ENCODE assay signal across 9 mouse cellular contexts in the genomic region with DNA sequence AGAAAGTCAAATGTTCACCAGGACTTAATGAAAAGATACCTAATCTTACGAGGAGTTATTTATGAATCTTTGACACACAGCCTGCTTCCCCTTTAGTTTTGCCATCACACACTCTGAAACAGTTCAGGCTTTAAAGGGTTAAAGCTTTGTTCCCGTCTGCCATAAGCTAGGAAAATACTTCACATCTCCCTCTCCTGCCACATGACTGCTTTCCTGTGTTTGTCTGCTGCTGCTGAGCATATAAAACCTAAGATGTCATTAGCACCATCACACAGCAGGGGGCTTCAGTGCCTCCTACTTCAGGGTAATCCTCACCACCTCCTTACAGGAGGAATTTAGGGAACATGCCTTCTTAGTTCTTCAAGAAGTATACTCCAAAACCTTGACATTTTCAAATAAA. TPM values are rescaled to one million over a fixed set of nuclear protein-coding genes. Genes with fewer than 3 reads are reported as not detected.
DNase-seq lines count a peak whose midpoint lies in the region; ATAC-seq and TF ChIP-seq lines count a peak whose summit lies in the region.
"Had no signal": no experiment of that assay in that cellular context is flagged by ENCODE, and none has a peak within 500 bp of the region (broad histone marks: within the 10 kb centered on the region; RNA-seq: fewer than 3 reads in every experiment).

No protein-coding gene starts in this region.

- no peak overlapping the region for H3K4me3 ChIP-seq in limb, embryonic 11.5 days (ENCODE audit: low read depth, low read length)
- no peak overlapping the region for H3K4me3 ChIP-seq in limb, embryonic 10.5 days
- H3K4me3 ChIP-seq in limb, embryonic 14.5 days (replicated peaks; ENCODE audit: low read length), result no peak overlapping the region
- H3K4me3 ChIP-seq: limb, embryonic 12.5 days had no signal

- 25% methylated on average over 2 of the region's 2 CpGs for WGBS in limb, embryonic 11.5 days
- WGBS in limb, embryonic 10.5 days, result 32% methylated on average over 2 of the region's 2 CpGs
- 29% methylated on average over 2 of the region's 2 CpGs for WGBS in limb, embryonic 14.5 days

- H3K36me3 ChIP-seq in limb, embryonic 11.5 days (ENCODE audit: control insufficient read depth, insufficient read depth, low read length), result no peaks in the 10 kb centered on the region
- no peaks in the 10 kb centered on the region for H3K36me3 ChIP-seq in limb, embryonic 10.5 days
- no peaks in the 10 kb centered on the region for H3K36me3 ChIP-seq in limb, embryonic 14.5 days (ENCODE audit: control insufficient read depth, insufficient read depth, low read length)
- H3K36me3 ChIP-seq: limb, embryonic 12.5 days had no signal

- H3K9ac ChIP-seq in limb, embryonic 11.5 days (ENCODE audit: low read length), result no peak overlapping the region
- no peak overlapping the region for H3K9ac ChIP-seq in limb, embryonic 14.5 days (ENCODE audit: low read depth, low read length, severe bottlenecking)
- H3K9ac ChIP-seq: limb, embryonic 12.5 days had no signal

- DNase-seq in limb, embryonic 11.5 days (ENCODE audit: low spot score), result peak; percentile 54
- DNase-seq in limb, embryonic 10.5 days (ENCODE audit: low spot score), result no peak
- DNase-seq in ZHBTc4 (ENCODE audit: low read depth, low spot score), result peak; percentile 54
- DNase-seq in embryo, embryonic 10 days (ENCODE audit: low spot score), result peak; percentile 79
- peak; percentile 41 for DNase-seq in limb, embryonic 14.5 days (ENCODE audit: low spot score)
- DNase-seq in ovary, postnatal 14 days (ENCODE audit: low spot score), result no peak
- DNase-seq in spleen, adult 12 weeks (ENCODE audit: low spot score), result no peak

- H3K9me3 ChIP-seq in limb, embryonic 11.5 days (ENCODE audit: control insufficient read depth, low read length), result no peaks in the 10 kb centered on the region
- no peaks in the 10 kb centered on the region for H3K9me3 ChIP-seq in limb, embryonic 10.5 days (replicated peaks)
- peaks cover 7% of the 10 kb centered on the region; the same call in 1 of the 2 replicates for H3K9me3 ChIP-seq in limb, embryonic 14.5 days (ENCODE audit: control insufficient read depth, low read length)

- ATAC-seq in limb, embryonic 11.5 days (ENCODE audit: insufficient number of reproducible peaks, low FRiP score, low TSS enrichment, low read depth), result no peak
- ATAC-seq in limb, embryonic 14.5 days (ENCODE audit: low FRiP score, low read depth), result no peak

- 0 out of 2 replicates have a peak, but pooled peaks cover 3% of the 10 kb centered on the region for H3K4me1 ChIP-seq in limb, embryonic 11.5 days (ENCODE audit: control insufficient read depth, insufficient read depth, low read length)
- peaks cover 7% of the 10 kb centered on the region; the same call in 1 of the 2 replicates for H3K4me1 ChIP-seq in limb, embryonic 10.5 days
- H3K4me1 ChIP-seq in limb, embryonic 14.5 days (ENCODE audit: control insufficient read depth, insufficient read depth, low read length), result peaks cover 6% of the 10 kb centered on the region; the same call in 1 of the 2 replicates

- no peak for TF ChIP-seq POLR2A in limb, embryonic 14.5 days (IDR thresholded peaks at IDR 0.05; ENCODE audit: borderline replicate concordance, extremely low read depth, insufficient read depth, insufficient read length)

- no peak overlapping the region for H3K4me2 ChIP-seq in limb, embryonic 11.5 days (ENCODE audit: low read depth, severe bottlenecking)
- H3K4me2 ChIP-seq in limb, embryonic 14.5 days (replicated peaks; ENCODE audit: low read depth, low read length, severe bottlenecking), result no peak overlapping the region
- H3K4me2 ChIP-seq: heart, embryonic 11.5 days; limb, embryonic 12.5 days had no signal

- no peaks in the 10 kb centered on the region; the same call in 1 of the 2 replicates for H3K27me3 ChIP-seq in limb, embryonic 11.5 days (ENCODE audit: control insufficient read depth, insufficient read depth, low read length)
- H3K27me3 ChIP-seq in limb, embryonic 10.5 days (ENCODE audit: low read depth, poor library complexity, severe bottlenecking), result peaks cover 22% of the 10 kb centered on the region
- peaks cover 7% of the 10 kb centered on the region for H3K27me3 ChIP-seq in limb, embryonic 14.5 days (ENCODE audit: control insufficient read depth, insufficient read depth, low read length)

- no peak overlapping the region for H3K27ac ChIP-seq in limb, embryonic 11.5 days (replicated peaks; ENCODE audit: low read depth, low read length)
- H3K27ac ChIP-seq in limb, embryonic 10.5 days, result no peak overlapping the region
- H3K27ac ChIP-seq in limb, embryonic 14.5 days (replicated peaks; ENCODE audit: low read depth, low read length), result no peak overlapping the region
- H3K27ac ChIP-seq: limb, embryonic 12.5 days had no signal

RNA-seq across cellular contexts. Expression of a gene that starts 6.8 kb away (rescaled TPM):
- polyA plus RNA-seq in limb, embryonic 11.5 days (2014; fragmentation: Nextera tagmentation; extraction: Ambion mirVana), result 2.8 and 3.8 TPM in 2 replicates
- 1.4 and 2.6 TPM in 2 replicates for polyA plus RNA-seq in limb, embryonic 10.5 days (2016; fragmentation: Nextera tagmentation; extraction: Ambion mirVana)
- 2.8 and 3.6 TPM in 2 replicates for polyA plus RNA-seq in limb, embryonic 14.5 days (2012; rRNA removed)
- 3.8 and 3.9 TPM in 2 replicates for polyA plus RNA-seq in limb, embryonic 14.5 days (2014; fragmentation: Nextera tagmentation; extraction: Ambion mirVana)

Comparison
In these comparisons a context has a peak if more than half of its experiments do, and no peak if none do; other contexts are left out.
1. DNase-seq: peak in limb, embryonic 11.5 days (single experiment), ZHBTc4 (single experiment), embryo, embryonic 10 days (single experiment) and limb, embryonic 14.5 days (single experiment); none in limb, embryonic 10.5 days (single experiment), ovary, postnatal 14 days (single experiment) and spleen, adult 12 weeks (single experiment).